Mouse (Mus musculus): ENCODE measurements around the gene Ccdc103.

DNA sequence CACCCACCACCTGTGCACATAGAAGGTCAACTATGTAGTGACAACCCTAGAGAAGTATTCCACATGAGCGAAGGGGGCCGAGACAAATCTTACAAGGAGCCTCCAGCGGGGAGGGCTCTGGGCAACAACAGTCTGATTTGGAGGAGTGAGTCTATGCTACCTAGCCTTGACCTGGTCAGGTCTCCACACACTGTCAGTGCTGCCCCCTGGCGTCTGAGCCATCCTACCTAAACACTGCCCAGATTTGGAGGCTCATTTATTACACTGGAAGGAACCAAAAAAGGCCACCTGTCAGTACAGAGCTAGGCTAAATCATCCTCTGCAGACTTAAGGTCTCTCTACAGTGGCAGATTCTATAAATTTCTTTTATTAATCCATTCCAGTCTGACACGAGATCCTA is 29.1 kb upstream of the Ccdc103 start:
- TF ChIP-seq POLR2A (IDR thresholded peaks at IDR 0.05; ENCODE audit: low read depth, low read length), result no peak
- peak; percentile 49; the same call in 1 of the 2 replicates for TF ChIP-seq CTCF (IDR thresholded peaks at IDR 0.05; ENCODE audit: extremely low read depth, insufficient read depth, insufficient read length, insufficient replicate concordance)
